Mouse (Mus musculus) kidney, embryonic 15.5 days (tissue): ENCODE measurements around the gene Fcna. TPM values are rescaled to one million over a fixed set of nuclear protein-coding genes. Genes with fewer than 3 reads are reported as not detected.
A peak's percentile ranks its signal among the peaks of the same experiment; 100 is the strongest.

Source experiments
- ATAC-seq: fragments of 200-750 bp; cut with Nextera tagmentation; replicated peaks from 2 replicates; pipeline ENCODE4 v1.8.0; 2017; ENCODE audit warnings: moderate TSS enrichment; ENCODE audit not compliant: low FRiP score
- H3K27ac ChIP-seq: fragments of 300-500 bp; sonication (generic); 2 replicates; pipeline ENCODE4 v1.5.1; 2015; ENCODE audit warnings: mild to moderate bottlenecking, inconsistent platforms
- H3K27me3 ChIP-seq: fragments of 300-500 bp; sonication (generic); 2 replicates; pipeline ENCODE4 v1.6.1; 2015; ENCODE audit warnings: inconsistent platforms
- H3K36me3 ChIP-seq: fragments of 300-500 bp; sonication (generic); 2 replicates; pipeline ENCODE4 v1.6.1; 2015; ENCODE audit warnings: inconsistent platforms
- H3K4me1 ChIP-seq: fragments of 300-500 bp; sonication (generic); 2 replicates; pipeline ENCODE4 v1.6.1; 2015; ENCODE audit warnings: inconsistent platforms
- H3K4me2 ChIP-seq: fragments of 300-500 bp; sonication (generic); 2 replicates; pipeline ENCODE4 v1.6.1; 2015; ENCODE audit warnings: moderate library complexity, mild to moderate bottlenecking, inconsistent platforms
- H3K4me3 ChIP-seq: fragments of 300-500 bp; sonication (generic); replicated peaks from 2 replicates; pipeline ENCODE4 v1.5.1; 2015; ENCODE audit warnings: mild to moderate bottlenecking, inconsistent platforms
- H3K9ac ChIP-seq: fragments of 300-500 bp; sonication (generic); 2 replicates; pipeline ENCODE4 v1.6.1; 2015; ENCODE audit warnings: mild to moderate bottlenecking, inconsistent platforms
- H3K9me3 ChIP-seq: fragments of 300-500 bp; sonication (generic); replicated peaks from 2 replicates; pipeline ENCODE4 v1.6.1; 2016; ENCODE audit warnings: inconsistent platforms
- WGBS: fragments of 180-500 bp; shearing (Covaris S2); methylation state at CpG from one replicate; pipeline ENCODE4 v1.1.7; 2015; ENCODE audit warnings: mixed read lengths; 5-methylcytosine and 5-hydroxymethylcytosine counted together
- polyA plus RNA-seq: library from polyadenylated mRNA; unstranded; fragments of >200 nt; fragmentation: Nextera tagmentation; extraction: Ambion mirVana; gene quantifications from 2 replicates; pipeline ENCODE4 v1.2.1, GENCODE M21; 2015

Fcna gene
- polyA plus RNA-seq, 1 experiment from 2014 or later, result 4.2 TPM

DNA sequence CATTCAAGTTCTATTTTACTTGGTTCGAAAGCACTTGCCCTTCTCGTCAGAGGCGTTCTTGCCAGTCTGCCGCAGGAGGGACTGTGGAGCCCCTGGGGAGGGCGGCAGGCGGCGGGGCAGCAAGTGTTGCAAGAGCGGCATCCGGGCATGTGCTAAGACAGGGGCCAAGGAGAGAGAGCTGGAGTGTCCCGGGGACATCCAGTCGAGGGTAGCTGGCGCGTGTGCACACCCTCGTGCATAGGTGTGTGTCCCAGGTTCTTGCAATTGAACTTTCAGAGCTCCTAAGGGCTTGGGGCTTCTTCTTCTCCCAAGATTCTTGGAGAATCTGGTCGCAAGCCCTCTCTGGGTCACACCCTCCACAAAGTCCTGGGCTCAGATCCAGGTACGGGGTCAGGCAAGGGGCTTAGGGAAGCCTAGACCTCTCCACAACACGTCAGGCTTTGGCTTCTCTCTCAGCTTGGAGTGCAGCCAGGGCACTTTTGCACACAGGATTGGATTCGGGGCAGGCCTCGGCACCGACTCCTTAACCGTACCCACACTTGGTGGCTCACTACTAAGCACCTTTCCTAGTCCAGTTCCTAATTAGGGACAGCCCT, 52.3 kb downstream of the Fcna start:
- peaks cover 48% of the 10 kb centered on the region for H3K27me3 ChIP-seq
- ATAC-seq, result no peak
- peak overlapping the region; percentile 95 for H3K27ac ChIP-seq
- H3K4me1 ChIP-seq, result peaks cover 60% of the 10 kb centered on the region
- H3K4me2 ChIP-seq, result peak overlapping the region; percentile 90
- peak overlapping the region; percentile 65 for H3K4me3 ChIP-seq
- peaks cover 25% of the 10 kb centered on the region for H3K36me3 ChIP-seq
- WGBS, result 17% methylated on average over 21 of the region's 21 CpGs
- no peaks in the 10 kb centered on the region for H3K9me3 ChIP-seq
- peak overlapping the region; percentile 48; the same call in 1 of the 2 replicates for H3K9ac ChIP-seq

Other genes starting within 250 kb of the Fcna start
- gene Entpd2, start 232.2 kb downstream of the Fcna start, polyA plus RNA-seq, result 4.5 and 4.6 TPM in 2 replicates
- gene Npdc1, start 228.7 kb downstream of the Fcna start, polyA plus RNA-seq, result 41.3 and 52.5 TPM in 2 replicates
- gene Fut7, start 204.8 kb downstream of the Fcna start, polyA plus RNA-seq, result 0.08 and 0.18 TPM in 2 replicates
- 11.0 and 11.1 TPM in 2 replicates for gene Abca2, start 199.3 kb downstream of the Fcna start, polyA plus RNA-seq
- 3.6 and 3.9 TPM in 2 replicates for gene Clic3, start 171.2 kb downstream of the Fcna start, polyA plus RNA-seq
- 30.4 and 31.8 TPM in 2 replicates for gene Paxx, start 166.9 kb downstream of the Fcna start, polyA plus RNA-seq
- gene Ptgds, start 158.0 kb downstream of the Fcna start, polyA plus RNA-seq, result 1.6 and 2.2 TPM in 2 replicates
- gene Lcn12, start 134.1 kb downstream of the Fcna start, polyA plus RNA-seq, result not detected in 2 replicates
- gene Fbxw5, start 127.3 kb downstream of the Fcna start, polyA plus RNA-seq, result 85.1 and 96.1 TPM in 2 replicates
- gene C8g, start 126.3 kb downstream of the Fcna start, polyA plus RNA-seq, result 6.3 and 7.8 TPM in 2 replicates
- 36.0 and 37.3 TPM in 2 replicates for gene Traf2, start 81.1 kb downstream of the Fcna start, polyA plus RNA-seq
- gene Edf1, start 70.2 kb downstream of the Fcna start, polyA plus RNA-seq, result 373 and 392 TPM in 2 replicates
- gene Mamdc4, start 53.2 kb downstream of the Fcna start, polyA plus RNA-seq, result 8.4 and 10.1 TPM in 2 replicates
- 184 and 197 TPM in 2 replicates for gene Phpt1, start 52.8 kb downstream of the Fcna start, polyA plus RNA-seq
- 0.15 and 0.21 TPM in 2 replicates for gene Ajm1, start 46.3 kb downstream of the Fcna start, polyA plus RNA-seq
- gene Rabl6, start 19.5 kb downstream of the Fcna start, polyA plus RNA-seq, result 72.8 and 74.7 TPM in 2 replicates
- 0.12 and 0.27 TPM in 2 replicates for gene Ccdc183, start 10.4 kb downstream of the Fcna start, polyA plus RNA-seq
- 31.6 and 32.4 TPM in 2 replicates for gene Tmem141, start 6.0 kb downstream of the Fcna start, polyA plus RNA-seq
- not detected in 2 replicates for gene Lcn8, start 25.1 kb upstream of the Fcna start, polyA plus RNA-seq
- not detected in 2 replicates for gene Lcn5, start 29.9 kb upstream of the Fcna start, polyA plus RNA-seq
- not detected in 2 replicates for gene Lcn6, start 48.8 kb upstream of the Fcna start, polyA plus RNA-seq
- gene Lcn10, start 54.7 kb upstream of the Fcna start, polyA plus RNA-seq, result not detected in 2 replicates
- gene Obp2a, start 72.0 kb upstream of the Fcna start, polyA plus RNA-seq, result 0.23 TPM in 1 of 2 replicates, not detected in the other
- 91.2 and 95.1 TPM in 2 replicates for gene Bmyc, start 78.7 kb upstream of the Fcna start, polyA plus RNA-seq
- not detected in 2 replicates for gene Obp2b, start 109.0 kb upstream of the Fcna start, polyA plus RNA-seq
- not detected in 2 replicates for gene Lcn3, start 137.5 kb upstream of the Fcna start, polyA plus RNA-seq
- gene Lcn11, start 149.0 kb upstream of the Fcna start, polyA plus RNA-seq, result not detected in 2 replicates
- gene Gm13539, start 154.2 kb upstream of the Fcna start, polyA plus RNA-seq, result not detected in 2 replicates
- not detected in 2 replicates for gene Glt6d1, start 187.8 kb upstream of the Fcna start, polyA plus RNA-seq
- gene Lcn9, start 195.1 kb upstream of the Fcna start, polyA plus RNA-seq, result not detected in 2 replicates
- not detected in 2 replicates for gene Sohlh1, start 219.2 kb upstream of the Fcna start, polyA plus RNA-seq
- 0.37 and 0.96 TPM in 2 replicates for gene Kcnt1, start 235.7 kb upstream of the Fcna start, polyA plus RNA-seq